Mouse (Mus musculus): ENCODE data around the gene Fiz1. TPM values are rescaled to one million over a fixed set of nuclear protein-coding genes. Genes with fewer than 3 reads are reported as not detected.

Fiz1 gene
- polyA plus RNA-seq, 1 experiment from 2014 or later: 37.7 TPM

GRCm38 (mm10) chr7:4963527-4963926 is 51.0 kb downstream of the Fiz1 start:
- H3K27me3 ChIP-seq: no peaks in the 10 kb centered on the region
- H3K27ac ChIP-seq: no peak overlapping the region
- no peaks in the 10 kb centered on the region for H3K36me3 ChIP-seq
- 75% methylated on average over 5 of the region's 5 CpGs for WGBS
- no peaks in the 10 kb centered on the region for H3K9me3 ChIP-seq
- H3K4me3 ChIP-seq: no peak overlapping the region
- ATAC-seq (ENCODE audit: insufficient number of reproducible peaks, low FRiP score, low TSS enrichment, low read depth): no peak
- H3K4me2 ChIP-seq: no peak overlapping the region
- no peak overlapping the region for H3K9ac ChIP-seq
- H3K4me1 ChIP-seq: 0 out of 2 replicates have a peak, but pooled peaks cover 6% of the 10 kb centered on the region

- Histone ChIP-seq H3K27me3 (no peaks in the 10 kb centered on the region), H3K4me1 (0 out of 2 replicates have a peak, but pooled peaks cover 9% of the 10 kb centered on the region), H3K36me3 (no peaks in the 10 kb centered on the region), H3K9me3 (no peaks in the 10 kb centered on the region), H3K4me3 (no peak overlapping the region), H3K9ac (no peak overlapping the region), H3K27ac (no peak overlapping the region), H3K4me2 (no peak overlapping the region)
- 0 out of 2 replicates have a peak, but pooled peaks have one; percentile 30 for ATAC-seq (ENCODE audit: insufficient number of reproducible peaks, low FRiP score, low TSS enrichment, low read depth)
- WGBS: 76% methylated on average over 10 of the region's 10 CpGs
These were observed 57.1 kb downstream of the Fiz1 start for GRCm38 (mm10) chr7:4957361-4957760.

Other genes with a start within 250 kb of the Fiz1 start
- not detected in 2 replicates for gene Fam71e2, start 243.4 kb downstream of the Fiz1 start, polyA plus RNA-seq (2015; fragmentation: Nextera tagmentation; extraction: Ambion mirVana)
- gene Il11, start 231.8 kb downstream of the Fiz1 start, polyA plus RNA-seq (2015; fragmentation: Nextera tagmentation; extraction: Ambion mirVana): 0.49 and 0.63 TPM in 2 replicates
- 0.38 and 0.68 TPM in 2 replicates for gene Tmem190, start 231.8 kb downstream of the Fiz1 start, polyA plus RNA-seq (2015; fragmentation: Nextera tagmentation; extraction: Ambion mirVana)
- gene Tmem238, start 225.0 kb downstream of the Fiz1 start, polyA plus RNA-seq (2015; fragmentation: Nextera tagmentation; extraction: Ambion mirVana): 14.1 and 15.7 TPM in 2 replicates
- 298 and 362 TPM in 2 replicates for gene Rpl28, start 221.8 kb downstream of the Fiz1 start, polyA plus RNA-seq (2015; fragmentation: Nextera tagmentation; extraction: Ambion mirVana)
- gene Ube2s, start 202.1 kb downstream of the Fiz1 start, polyA plus RNA-seq (2015; fragmentation: Nextera tagmentation; extraction: Ambion mirVana): 270 and 282 TPM in 2 replicates
- gene Shisa7, start 170.0 kb downstream of the Fiz1 start, polyA plus RNA-seq (2015; fragmentation: Nextera tagmentation; extraction: Ambion mirVana): 0.32 and 0.46 TPM in 2 replicates
- gene Isoc2b, start 144.4 kb downstream of the Fiz1 start, polyA plus RNA-seq (2015; fragmentation: Nextera tagmentation; extraction: Ambion mirVana): 12.7 and 12.9 TPM in 2 replicates
- gene Isoc2a, start 137.5 kb downstream of the Fiz1 start, polyA plus RNA-seq (2015; fragmentation: Nextera tagmentation; extraction: Ambion mirVana): 0.86 and 1.0 TPM in 2 replicates
- 0.17 TPM in 1 of 2 replicates, not detected in the other for gene Gm36210, start 108.2 kb downstream of the Fiz1 start, polyA plus RNA-seq (2015; fragmentation: Nextera tagmentation; extraction: Ambion mirVana)
- 3.4 TPM in 2 replicates for gene Zfp628, start 99.5 kb downstream of the Fiz1 start, polyA plus RNA-seq (2015; fragmentation: Nextera tagmentation; extraction: Ambion mirVana)
- 2.5 and 3.7 TPM in 2 replicates for gene Nat14, start 92.7 kb downstream of the Fiz1 start, polyA plus RNA-seq (2015; fragmentation: Nextera tagmentation; extraction: Ambion mirVana)
- gene Ssc5d, start 88.9 kb downstream of the Fiz1 start, polyA plus RNA-seq (2015; fragmentation: Nextera tagmentation; extraction: Ambion mirVana): 15.6 and 21.9 TPM in 2 replicates
- 0.73 and 0.74 TPM in 2 replicates for gene Sbk2, start 50.3 kb downstream of the Fiz1 start, polyA plus RNA-seq (2015; fragmentation: Nextera tagmentation; extraction: Ambion mirVana)
- gene Sbk3, start 43.5 kb downstream of the Fiz1 start, polyA plus RNA-seq (2015; fragmentation: Nextera tagmentation; extraction: Ambion mirVana): not detected in 2 replicates
- 25.4 and 29.1 TPM in 2 replicates for gene Zfp579, start 18.5 kb downstream of the Fiz1 start, polyA plus RNA-seq (2015; fragmentation: Nextera tagmentation; extraction: Ambion mirVana)
- gene Zfp524, start 282 bp downstream of the Fiz1 start, polyA plus RNA-seq (2015; fragmentation: Nextera tagmentation; extraction: Ambion mirVana): 14.5 and 15.0 TPM in 2 replicates
- gene Gm44973, start 799 bp upstream of the Fiz1 start, polyA plus RNA-seq (2015; fragmentation: Nextera tagmentation; extraction: Ambion mirVana): 1.7 TPM in 1 of 2 replicates, not detected in the other
- 4.9 and 6.3 TPM in 2 replicates for gene Zfp865, start 5.7 kb upstream of the Fiz1 start, polyA plus RNA-seq (2015; fragmentation: Nextera tagmentation; extraction: Ambion mirVana)
- 31.0 and 37.3 TPM in 2 replicates for gene Ccdc106, start 5.9 kb upstream of the Fiz1 start, polyA plus RNA-seq (2015; fragmentation: Nextera tagmentation; extraction: Ambion mirVana)
- gene 4632433K11Rik, start 19.4 kb upstream of the Fiz1 start, polyA plus RNA-seq (2015; fragmentation: Nextera tagmentation; extraction: Ambion mirVana): not detected in 2 replicates
- gene Zfp784, start 23.7 kb upstream of the Fiz1 start, polyA plus RNA-seq (2015; fragmentation: Nextera tagmentation; extraction: Ambion mirVana): 5.9 and 7.1 TPM in 2 replicates
- 32.0 and 33.8 TPM in 2 replicates for gene Zfp580, start 36.8 kb upstream of the Fiz1 start, polyA plus RNA-seq (2015; fragmentation: Nextera tagmentation; extraction: Ambion mirVana)
- 103 and 117 TPM in 2 replicates for gene U2af2, start 47.4 kb upstream of the Fiz1 start, polyA plus RNA-seq (2015; fragmentation: Nextera tagmentation; extraction: Ambion mirVana)
- 59.8 and 63.0 TPM in 2 replicates for gene Epn1, start 65.5 kb upstream of the Fiz1 start, polyA plus RNA-seq (2015; fragmentation: Nextera tagmentation; extraction: Ambion mirVana)
- not detected in 2 replicates for gene Rfpl4, start 102.3 kb upstream of the Fiz1 start, polyA plus RNA-seq (2015; fragmentation: Nextera tagmentation; extraction: Ambion mirVana)
- gene Rasl2-9, start 111.3 kb upstream of the Fiz1 start, polyA plus RNA-seq (2015; fragmentation: Nextera tagmentation; extraction: Ambion mirVana): 0.59 and 0.63 TPM in 2 replicates
- gene Vmn1r55, start 135.0 kb upstream of the Fiz1 start, polyA plus RNA-seq (2015; fragmentation: Nextera tagmentation; extraction: Ambion mirVana): not detected in 2 replicates
- gene Vmn1r56, start 182.1 kb upstream of the Fiz1 start, polyA plus RNA-seq (2015; fragmentation: Nextera tagmentation; extraction: Ambion mirVana): not detected in 2 replicates
- not detected in 2 replicates for gene Vmn1r57, start 203.8 kb upstream of the Fiz1 start, polyA plus RNA-seq (2015; fragmentation: Nextera tagmentation; extraction: Ambion mirVana)

Measured in limb, embryonic 15.5 days (tissue).